In genomic region chr2:50233491-50233890, GRCm38 (mm10) we compare ENCODE assay signal across 21 mouse cellular contexts.
"Had no signal": no experiment of that assay in that cellular context is flagged by ENCODE, and none has a peak within 500 bp of the region (broad histone marks: within the 10 kb centered on the region; RNA-seq: fewer than 3 reads in every experiment).

No protein-coding gene starts in this region.

- H3K4me1 ChIP-seq: kidney, embryonic 15.5 days; limb, embryonic 12.5 days; limb, embryonic 15.5 days; neural tube, embryonic 12.5 days; neural tube, embryonic 15.5 days; stomach, embryonic 15.5 days had no signal

- H3K27ac ChIP-seq: kidney, embryonic 15.5 days; limb, embryonic 12.5 days; limb, embryonic 15.5 days; liver, embryonic 14.5 days; macrophage; neural tube, embryonic 12.5 days; neural tube, embryonic 15.5 days; stomach, embryonic 15.5 days had no signal

- H3K9me3 ChIP-seq: kidney, embryonic 15.5 days; limb, embryonic 15.5 days; neural tube, embryonic 12.5 days; neural tube, embryonic 15.5 days; stomach, embryonic 15.5 days had no signal

- H3K36me3 ChIP-seq: kidney, embryonic 15.5 days; limb, embryonic 12.5 days; limb, embryonic 15.5 days; neural tube, embryonic 12.5 days; neural tube, embryonic 15.5 days; stomach, embryonic 15.5 days had no signal

- H3K9ac ChIP-seq: kidney, embryonic 15.5 days; limb, embryonic 12.5 days; limb, embryonic 15.5 days; liver, embryonic 14.5 days; liver, postnatal 0 days; lung, embryonic 14.5 days; neural tube, embryonic 12.5 days; neural tube, embryonic 15.5 days; stomach, embryonic 15.5 days had no signal

- H3K4me2 ChIP-seq: kidney, embryonic 15.5 days; limb, embryonic 12.5 days; limb, embryonic 15.5 days; liver, embryonic 11.5 days; lung, embryonic 14.5 days; neural tube, embryonic 12.5 days; neural tube, embryonic 15.5 days; stomach, embryonic 15.5 days had no signal

- H3K4me3 ChIP-seq: kidney, embryonic 15.5 days; limb, embryonic 12.5 days; limb, embryonic 15.5 days; neural tube, embryonic 12.5 days; neural tube, embryonic 15.5 days; stomach, embryonic 15.5 days had no signal

- DNase-seq: kidney, adult 2 months; kidney, postnatal 14 days; left cerebral cortex, postnatal 4 days; liver, postnatal 0 days; lung, embryonic 14.5 days; right cerebral cortex, postnatal 25 days; spleen, adult 18-20 months; thymus, adult 2 months; thymus, postnatal 14 days; thymus, postnatal 4 days had no signal

- H3K27me3 ChIP-seq: kidney, embryonic 15.5 days; limb, embryonic 12.5 days; limb, embryonic 15.5 days; neural tube, embryonic 12.5 days; neural tube, embryonic 15.5 days; stomach, embryonic 15.5 days had no signal

- ATAC-seq: intestine, postnatal 0 days; liver, postnatal 0 days; lung, postnatal 0 days had no signal
